Mouse (Mus musculus): ENCODE measurements around the gene Ppcdc.

DNA sequence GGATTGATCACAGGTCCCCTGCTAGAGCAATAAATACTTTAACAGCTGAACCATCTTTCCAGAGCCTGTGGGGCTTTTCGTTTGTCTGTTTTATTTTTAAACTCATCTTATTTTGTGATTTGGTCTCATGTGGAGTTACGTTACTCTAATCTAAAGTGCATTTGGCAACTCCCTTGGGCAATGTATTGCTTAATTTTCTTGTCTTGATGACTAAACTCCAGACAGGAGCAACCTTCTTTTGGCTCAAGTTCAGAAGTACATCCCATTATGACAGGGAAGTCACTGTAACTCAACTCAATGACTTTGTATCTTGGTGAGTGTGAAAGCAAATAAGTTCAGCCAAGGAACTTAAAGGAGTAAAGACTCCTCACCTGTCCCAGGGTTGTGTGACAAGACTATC lies 55.3 kb downstream of the Ppcdc start:
- TF ChIP-seq EP300 (optimal IDR thresholded peaks at IDR 0.05) (no peak), CTCF (IDR thresholded peaks at IDR 0.05; ENCODE audit: low read depth) (no peak)

Data from stomach, postnatal 0 days (tissue).